Mouse (Mus musculus) naive thymus-derived CD4-positive, alpha-beta T cell, adult 5 months (primary cell): Measurements from ENCODE around the gene Lca5. TPM values are rescaled to one million over a fixed set of nuclear protein-coding genes. Genes with fewer than 3 reads are reported as not detected.

Experiments
- polyA plus RNA-seq: library from polyadenylated mRNA; unstranded; fragments of 100-300 nt; shearing (Covaris generic); gene quantifications from one replicate; pipeline ENCODE4 v1.2.1, GENCODE M21; 2017

Gene Lca5
- polyA plus RNA-seq = 7.7 TPM

DNA sequence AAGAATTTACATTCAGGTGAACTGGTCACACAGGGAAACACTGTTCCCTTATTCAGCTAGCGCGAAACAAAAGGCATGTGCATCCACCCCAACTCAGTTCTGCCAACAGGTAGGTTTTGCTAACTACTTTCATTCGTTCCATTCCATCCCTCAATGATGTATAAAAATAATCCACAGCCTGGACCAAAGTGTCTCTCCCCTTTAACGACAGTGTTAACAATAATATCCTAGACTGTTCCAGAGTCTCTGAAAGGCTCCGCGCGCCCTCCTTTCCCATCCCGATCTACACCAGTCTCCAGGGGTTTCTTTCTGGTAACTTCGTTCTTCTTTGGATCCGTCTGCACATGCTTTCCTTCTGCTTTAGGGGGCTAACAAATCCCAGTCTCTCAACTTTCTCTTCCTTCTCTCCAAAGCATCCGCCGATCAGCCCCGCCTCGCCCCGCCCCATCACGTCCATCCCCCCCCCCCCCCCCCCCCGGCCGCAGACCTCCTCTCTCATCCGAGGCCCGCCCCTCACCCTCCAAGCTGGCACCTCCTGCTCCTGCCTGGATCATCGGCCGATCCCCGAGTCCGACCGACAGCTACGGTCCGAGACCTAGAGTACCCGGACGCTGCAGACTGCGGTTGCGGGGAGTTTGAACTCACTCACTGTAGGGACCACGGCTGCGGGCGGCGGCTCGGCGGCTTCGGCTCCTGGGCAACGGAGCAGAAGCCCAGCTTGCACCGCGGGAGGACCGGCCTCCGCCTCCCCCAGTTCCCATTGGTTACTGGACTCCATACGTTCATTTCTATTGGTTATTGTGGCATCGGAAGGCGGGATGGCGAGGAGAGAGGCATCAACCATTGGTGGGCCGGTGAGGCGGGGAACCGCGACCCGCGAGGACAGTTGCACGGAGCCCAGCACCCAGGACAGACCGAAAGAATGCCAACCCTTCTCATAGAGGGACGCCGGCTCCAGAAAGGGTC is at the start of gene Lca5:
TSS of gene Lca5 (minus strand) at position 736 of the 966 bp plus-strand sequence.

Other genes with a start within 250 kb of the Lca5 start
- 1.1 TPM for gene Sh3bgrl2, start 107.2 kb upstream of the Lca5 start, polyA plus RNA-seq